Mouse (Mus musculus): ENCODE results near the gene Fndc11. TPM values are rescaled to one million over a fixed set of nuclear protein-coding genes. Genes with fewer than 3 reads are reported as not detected.

Fndc11 gene
- polyA plus RNA-seq, 1 experiment = not detected

DNA sequence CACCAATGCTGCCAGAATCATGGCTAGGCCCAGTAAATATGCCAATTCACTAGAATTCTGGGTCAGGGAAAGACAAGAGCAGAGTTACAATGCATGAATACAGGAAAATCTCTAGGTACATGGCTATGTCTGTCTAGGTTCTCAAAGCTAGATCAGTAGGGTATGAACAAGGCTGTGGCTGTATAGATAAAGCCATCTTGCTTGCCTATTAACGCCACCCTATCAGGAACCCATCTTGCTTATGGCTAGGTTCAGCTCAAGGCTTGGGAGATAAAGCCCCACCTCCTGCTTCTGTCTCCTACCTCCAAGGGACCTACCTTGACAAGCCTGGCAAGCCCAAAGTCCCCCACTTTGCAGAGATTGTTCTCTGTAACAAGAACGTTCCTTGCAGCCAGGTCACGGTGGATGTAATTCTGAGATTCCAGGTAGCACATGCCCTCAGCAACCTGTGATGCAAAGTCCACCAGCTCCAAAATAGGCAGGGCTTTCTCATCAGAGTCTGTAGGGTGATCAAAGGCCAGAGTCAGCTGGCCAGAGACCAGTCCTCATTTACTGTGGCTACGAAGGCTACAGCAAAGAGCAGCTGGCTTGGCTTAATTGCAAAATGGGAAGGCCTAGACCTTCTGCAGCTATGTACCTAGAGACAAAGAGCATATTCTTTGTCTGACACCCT, 23.0 kb upstream of the Fndc11 start:
- no peak overlapping the region for H3K27ac ChIP-seq (ENCODE audit: insufficient read depth, low read length)
- H3K9me3 ChIP-seq (replicated peaks; ENCODE audit: control insufficient read depth, insufficient read depth, low read length, poor library complexity, severe bottlenecking) = no peaks in the 10 kb centered on the region
- H3K4me1 ChIP-seq (ENCODE audit: control insufficient read depth, insufficient read depth, low read length) = no peaks in the 10 kb centered on the region
- no peaks in the 10 kb centered on the region for H3K27me3 ChIP-seq (ENCODE audit: control insufficient read depth, insufficient read depth, low read length, poor library complexity, severe bottlenecking)
- no peak overlapping the region for H3K9ac ChIP-seq (ENCODE audit: low read depth, poor library complexity, severe bottlenecking)
- no peak overlapping the region for H3K4me3 ChIP-seq (ENCODE audit: low read depth, low read length)
- TF ChIP-seq POLR2A (IDR thresholded peaks at IDR 0.05; ENCODE audit: insufficient read depth, low read length) (no peak), EP300 (IDR thresholded peaks at IDR 0.05; ENCODE audit: insufficient read depth, low read depth, low read length) (no peak), CTCF (IDR thresholded peaks at IDR 0.05; ENCODE audit: low read depth, low read length) (no peak)
- H3K36me3 ChIP-seq (ENCODE audit: control insufficient read depth, insufficient read depth, low read length, poor library complexity, severe bottlenecking) = no peaks in the 10 kb centered on the region

DNA sequence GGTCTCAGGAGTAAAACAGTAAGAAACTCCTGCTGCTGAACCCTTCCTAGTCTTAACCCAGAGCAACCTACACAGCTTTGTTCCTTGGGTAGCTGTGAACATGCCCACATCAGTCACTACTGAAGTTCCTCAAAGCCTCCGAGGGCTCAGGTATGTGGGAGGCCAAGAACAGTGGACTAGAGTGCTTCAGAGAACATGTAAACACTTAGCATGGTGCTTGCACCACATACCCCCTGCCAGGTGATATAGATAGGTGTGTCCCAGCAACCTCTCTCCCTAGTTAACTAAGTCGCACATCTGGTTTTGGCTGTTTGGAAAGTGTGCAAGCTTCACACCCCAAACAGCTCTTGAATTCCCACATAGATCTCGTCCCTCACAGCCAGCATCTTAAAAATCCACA, 18.2 kb upstream of the Fndc11 start:
- Histone ChIP-seq H3K4me1 (ENCODE audit: control insufficient read depth, insufficient read depth, low read length) (no peaks in the 10 kb centered on the region), H3K27ac (ENCODE audit: insufficient read depth, low read length) (no peak overlapping the region), H3K9me3 (replicated peaks; ENCODE audit: control insufficient read depth, insufficient read depth, low read length, poor library complexity, severe bottlenecking) (no peaks in the 10 kb centered on the region), H3K9ac (ENCODE audit: low read depth, poor library complexity, severe bottlenecking) (no peak overlapping the region), H3K4me3 (ENCODE audit: low read depth, low read length) (no peak overlapping the region), H3K27me3 (ENCODE audit: control insufficient read depth, insufficient read depth, low read length, poor library complexity, severe bottlenecking) (no peaks in the 10 kb centered on the region), H3K36me3 (ENCODE audit: control insufficient read depth, insufficient read depth, low read length, poor library complexity, severe bottlenecking) (no peaks in the 10 kb centered on the region)
- TF ChIP-seq POLR2A (IDR thresholded peaks at IDR 0.05; ENCODE audit: insufficient read depth, low read length) = no peak
- no peak for TF ChIP-seq CTCF (IDR thresholded peaks at IDR 0.05; ENCODE audit: low read depth, low read length)

DNA sequence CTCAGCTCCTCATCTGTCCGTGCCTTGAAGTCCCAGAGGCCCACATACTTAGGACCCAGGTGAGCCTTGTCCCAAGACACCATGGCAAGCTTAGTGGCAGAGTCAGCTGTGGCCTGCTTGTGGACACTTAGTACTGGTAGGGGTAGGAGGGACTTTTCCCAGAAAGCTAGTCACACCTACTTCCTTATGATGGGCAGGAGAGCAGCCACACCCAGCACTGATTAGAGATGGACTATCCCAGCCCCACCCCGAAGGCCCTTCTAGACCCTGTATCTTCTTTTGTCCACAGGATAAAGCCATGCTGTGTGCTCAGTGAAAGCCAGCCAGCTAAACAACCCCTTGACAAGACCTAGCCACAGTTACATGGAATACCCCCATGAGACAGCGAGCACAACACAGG, 17.4 kb upstream of the Fndc11 start, which contains the start of gene Ptk6:
Gene Ptk6, minus strand, starts transcription at position 368 of the 400 bp plus-strand sequence.
- no peaks in the 10 kb centered on the region for H3K36me3 ChIP-seq (ENCODE audit: control insufficient read depth, insufficient read depth, low read length, poor library complexity, severe bottlenecking)
- TF ChIP-seq EP300 (IDR thresholded peaks at IDR 0.05; ENCODE audit: insufficient read depth, low read depth, low read length) (no peak), POLR2A (IDR thresholded peaks at IDR 0.05; ENCODE audit: insufficient read depth, low read length) (no peak), CTCF (IDR thresholded peaks at IDR 0.05; ENCODE audit: low read depth, low read length) (no peak)

DNA sequence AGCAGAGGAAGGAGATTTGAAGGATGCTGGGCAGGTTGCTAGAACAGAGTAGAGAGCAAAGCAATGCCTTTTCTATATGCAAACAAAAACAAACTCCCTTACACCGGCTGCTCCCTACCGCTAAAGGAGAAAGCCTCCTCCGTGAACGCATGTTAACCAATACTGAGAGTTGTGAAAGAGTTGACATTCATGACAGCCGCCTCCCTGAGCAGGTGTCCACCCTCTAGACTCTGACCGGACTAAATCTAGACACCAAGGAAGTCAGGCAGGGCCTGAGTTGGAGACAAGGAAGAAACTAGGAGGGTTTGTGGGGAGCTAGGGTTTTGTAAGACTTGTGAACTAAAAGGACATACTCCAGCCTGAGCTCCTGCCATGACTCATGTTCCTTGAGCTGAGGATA, 16.9 kb upstream of the Fndc11 start:
- no peaks in the 10 kb centered on the region for H3K36me3 ChIP-seq (ENCODE audit: control insufficient read depth, insufficient read depth, low read length, poor library complexity, severe bottlenecking)
- H3K9me3 ChIP-seq (replicated peaks; ENCODE audit: control insufficient read depth, insufficient read depth, low read length, poor library complexity, severe bottlenecking) = no peaks in the 10 kb centered on the region
- H3K4me3 ChIP-seq (ENCODE audit: low read depth, low read length) = no peak overlapping the region
- H3K27ac ChIP-seq (ENCODE audit: insufficient read depth, low read length) = no peak overlapping the region
- H3K9ac ChIP-seq (ENCODE audit: low read depth, poor library complexity, severe bottlenecking) = no peak overlapping the region
- no peaks in the 10 kb centered on the region for H3K27me3 ChIP-seq (ENCODE audit: control insufficient read depth, insufficient read depth, low read length, poor library complexity, severe bottlenecking)
- TF ChIP-seq EP300 (IDR thresholded peaks at IDR 0.05; ENCODE audit: insufficient read depth, low read depth, low read length) (no peak), CTCF (IDR thresholded peaks at IDR 0.05; ENCODE audit: low read depth, low read length) (no peak), POLR2A (IDR thresholded peaks at IDR 0.05; ENCODE audit: insufficient read depth, low read length) (no peak)
- no peaks in the 10 kb centered on the region for H3K4me1 ChIP-seq (ENCODE audit: control insufficient read depth, insufficient read depth, low read length)

More for the DNA sequence above, 17.4 kb upstream of the Fndc11 start, which contains the start of gene Ptk6:
- H3K27me3 ChIP-seq (ENCODE audit: control insufficient read depth, insufficient read depth, low read length, poor library complexity, severe bottlenecking) = no peaks in the 10 kb centered on the region
- no peak within 1 kb of the TSS for H3K9ac ChIP-seq (ENCODE audit: low read depth, poor library complexity, severe bottlenecking)
- no peaks in the 10 kb centered on the region for H3K4me1 ChIP-seq (ENCODE audit: control insufficient read depth, insufficient read depth, low read length)
- H3K27ac ChIP-seq (ENCODE audit: insufficient read depth, low read length) = no peak within 1 kb of the TSS
- H3K4me3 ChIP-seq (ENCODE audit: low read depth, low read length) = no peak within 1 kb of the TSS
- no peaks in the 10 kb centered on the region for H3K9me3 ChIP-seq (replicated peaks; ENCODE audit: control insufficient read depth, insufficient read depth, low read length, poor library complexity, severe bottlenecking)

DNA sequence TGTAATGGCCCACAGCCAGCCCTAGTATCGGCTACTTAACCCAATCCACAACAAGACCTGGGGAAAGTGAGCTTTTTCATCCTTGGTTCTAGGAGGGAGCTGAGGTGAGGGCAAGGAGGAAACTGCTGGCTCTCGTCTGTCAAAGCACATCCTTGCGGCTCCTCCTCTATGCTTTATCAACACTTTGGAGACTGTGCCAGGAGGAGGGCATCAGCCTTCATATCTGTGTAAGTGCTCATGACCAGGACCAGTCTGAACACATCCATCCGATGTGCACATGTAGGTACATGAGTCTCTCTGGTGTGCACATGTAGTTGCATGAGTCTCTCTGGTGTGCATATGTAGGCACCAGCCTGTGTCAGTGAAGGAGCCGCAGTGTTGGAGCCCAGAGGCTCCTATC, 14.1 kb upstream of the Fndc11 start:
- H3K27ac ChIP-seq (ENCODE audit: insufficient read depth, low read length) = no peak overlapping the region
- no peak overlapping the region for H3K4me3 ChIP-seq (ENCODE audit: low read depth, low read length)
- no peak overlapping the region for H3K9ac ChIP-seq (ENCODE audit: low read depth, poor library complexity, severe bottlenecking)
- no peaks in the 10 kb centered on the region for H3K4me1 ChIP-seq (ENCODE audit: control insufficient read depth, insufficient read depth, low read length)
- H3K27me3 ChIP-seq (ENCODE audit: control insufficient read depth, insufficient read depth, low read length, poor library complexity, severe bottlenecking) = no peaks in the 10 kb centered on the region
- TF ChIP-seq POLR2A (IDR thresholded peaks at IDR 0.05; ENCODE audit: insufficient read depth, low read length) (no peak), CTCF (IDR thresholded peaks at IDR 0.05; ENCODE audit: low read depth, low read length) (no peak), EP300 (IDR thresholded peaks at IDR 0.05; ENCODE audit: insufficient read depth, low read depth, low read length) (no peak)
- no peaks in the 10 kb centered on the region for H3K9me3 ChIP-seq (replicated peaks; ENCODE audit: control insufficient read depth, insufficient read depth, low read length, poor library complexity, severe bottlenecking)
- H3K36me3 ChIP-seq (ENCODE audit: control insufficient read depth, insufficient read depth, low read length, poor library complexity, severe bottlenecking) = no peaks in the 10 kb centered on the region

DNA sequence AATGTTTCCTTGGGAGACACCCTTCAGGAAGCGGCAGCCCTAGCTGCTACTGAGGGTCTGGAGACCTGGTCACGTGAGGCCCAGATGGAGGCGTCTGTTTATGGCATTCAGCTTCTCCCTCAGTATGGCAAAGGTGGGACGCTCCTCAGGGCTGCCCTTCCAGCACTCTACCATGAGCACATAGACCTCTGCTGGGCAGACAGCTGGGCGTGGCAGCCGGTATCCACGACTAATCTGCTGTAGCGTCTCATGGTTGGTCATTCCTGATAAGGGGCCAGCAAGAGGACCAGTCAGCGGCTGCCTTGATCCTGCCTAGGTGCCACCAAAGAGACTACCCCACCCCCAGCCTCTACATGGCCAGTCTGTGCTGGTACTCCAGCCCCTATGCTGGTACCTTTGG, 13.7 kb upstream of the Fndc11 start:
- H3K36me3 ChIP-seq (ENCODE audit: control insufficient read depth, insufficient read depth, low read length, poor library complexity, severe bottlenecking) = no peaks in the 10 kb centered on the region
- no peak overlapping the region for H3K4me3 ChIP-seq (ENCODE audit: low read depth, low read length)
- no peak overlapping the region for H3K27ac ChIP-seq (ENCODE audit: insufficient read depth, low read length)
- no peaks in the 10 kb centered on the region for H3K4me1 ChIP-seq (ENCODE audit: control insufficient read depth, insufficient read depth, low read length)
- no peaks in the 10 kb centered on the region for H3K27me3 ChIP-seq (ENCODE audit: control insufficient read depth, insufficient read depth, low read length, poor library complexity, severe bottlenecking)
- TF ChIP-seq EP300 (IDR thresholded peaks at IDR 0.05; ENCODE audit: insufficient read depth, low read depth, low read length) = no peak
- TF ChIP-seq CTCF (IDR thresholded peaks at IDR 0.05; ENCODE audit: low read depth, low read length) = no peak
- TF ChIP-seq POLR2A (IDR thresholded peaks at IDR 0.05; ENCODE audit: insufficient read depth, low read length) = no peak
- H3K9ac ChIP-seq (ENCODE audit: low read depth, poor library complexity, severe bottlenecking) = no peak overlapping the region
- no peaks in the 10 kb centered on the region for H3K9me3 ChIP-seq (replicated peaks; ENCODE audit: control insufficient read depth, insufficient read depth, low read length, poor library complexity, severe bottlenecking)

Data from ES-Bruce4 (cell line).